ENCODE assay signal across 8 mouse cellular contexts in genomic region chr15:32778599-32779273, GRCm38 (mm10).
DNase-seq lines count a peak whose midpoint lies in the region; ATAC-seq and TF ChIP-seq lines count a peak whose summit lies in the region.
"Not testable (repeated sequence)": the region's sequence is repeated elsewhere in the genome, so short reads cannot be mapped to it uniquely, and the experiment has no call there.

No protein-coding gene starts in this region.

- peaks cover 45% of the 10 kb centered on the region for H3K79me2 ChIP-seq in myocyte (ENCODE audit: control insufficient read depth, insufficient read depth)

- peak; percentile 95 for TF ChIP-seq POLR2A in myocyte (IDR thresholded peaks at IDR 0.05; ENCODE audit: insufficient read length, low read depth)

- H3K4me3 ChIP-seq in liver, embryonic 12.5 days = peak overlapping the region; percentile 34
- H3K4me3 ChIP-seq in myocyte = peak overlapping the region; percentile 83

- peak; percentile 60 for DNase-seq in R1 (ENCODE audit: low read depth, low spot score)
- DNase-seq in cerebellum, postnatal 4 days (ENCODE audit: low spot score in 2 of 2) = peak; percentile 55 to 64
- peak; percentile 68 to 77 for DNase-seq in frontal cortex, postnatal 14 days (ENCODE audit: low spot score in 2 of 2)
- DNase-seq in heart, postnatal 4 days = peak; percentile 78
- DNase-seq in layer of hippocampus, adult 11-12 months (ENCODE audit: low spot score) = peak; percentile 73
- peak; percentile 69 for DNase-seq in telencephalon, adult 2 months (ENCODE audit: low read depth, low spot score)

- not testable (repeated sequence) for H3K4me1 ChIP-seq in liver, embryonic 12.5 days

- not testable (repeated sequence) for H3ac ChIP-seq in myocyte (ENCODE audit: control insufficient read depth, insufficient read length)

- peak; percentile 54 for ATAC-seq in liver, embryonic 12.5 days

- H3K9me3 ChIP-seq in liver, embryonic 12.5 days (replicated peaks) = not testable (repeated sequence)

- H3K9ac ChIP-seq in liver, embryonic 12.5 days = not testable (repeated sequence)

- not testable (repeated sequence) for H3K36me3 ChIP-seq in liver, embryonic 12.5 days; myocyte (ENCODE audit: control insufficient read depth, insufficient read depth)

- not testable (repeated sequence) for H3K27ac ChIP-seq in liver, embryonic 12.5 days

- not testable (repeated sequence) for H3K27me3 ChIP-seq in liver, embryonic 12.5 days (replicated peaks); myocyte (ENCODE audit: control insufficient read depth, insufficient read depth, insufficient read length)

- peak overlapping the region; percentile 50 for H3K4me2 ChIP-seq in liver, embryonic 12.5 days
- peak overlapping the region; percentile 87 for H3K4me2 ChIP-seq in myocyte (ENCODE audit: low read depth)

- WGBS in liver, embryonic 12.5 days (ENCODE audit: insufficient replicate concordance) = under 1% methylated on average over 33 of the region's 34 CpGs

TF ChIP-seq in myocyte, 11 proteins besides CTCF, POLR2A, EP300 and RAD21:
- peak; percentile 97 for TF ChIP-seq POLR2AphosphoS2 (IDR thresholded peaks at IDR 0.05; ENCODE audit: insufficient read length, low read depth)
- peak in 1 of 3 experiments; percentile 3 for TF ChIP-seq MYOG (IDR thresholded peaks at IDR 0.05; ENCODE audit: control insufficient read depth in 1 of 3, insufficient read depth in 1 of 3, insufficient read length in 2 of 3, low read depth in 2 of 3)
